ENCODE assay signal across 31 mouse cellular contexts in genomic region chr5:38707364-38708075, GRCm38 (mm10). TPM values are rescaled to one million over a fixed set of nuclear protein-coding genes. Genes with fewer than 3 reads are reported as not detected.
DNase-seq lines count a peak whose midpoint lies in the region; ATAC-seq and TF ChIP-seq lines count a peak whose summit lies in the region.
"Had no signal": no experiment of that assay in that cellular context is flagged by ENCODE, and none has a peak within 500 bp of the region (broad histone marks: within the 10 kb centered on the region; RNA-seq: fewer than 3 reads in every experiment).

No protein-coding gene starts in this region.

- no peaks in the 10 kb centered on the region for H3K27me3 ChIP-seq in forebrain, embryonic 16.5 days (replicated peaks; ENCODE audit: control insufficient read depth, insufficient read depth, low read length)
- H3K27me3 ChIP-seq: hindbrain, embryonic 12.5 days; limb, embryonic 15.5 days; liver, embryonic 13.5 days; midbrain, embryonic 12.5 days; neural tube, embryonic 12.5 days had no signal

- H3K36me3 ChIP-seq in forebrain, embryonic 16.5 days (ENCODE audit: control insufficient read depth, insufficient read depth), result no peaks in the 10 kb centered on the region
- H3K36me3 ChIP-seq: hindbrain, embryonic 12.5 days; limb, embryonic 10.5 days; limb, embryonic 15.5 days; liver, embryonic 13.5 days; midbrain, embryonic 12.5 days; neural tube, embryonic 12.5 days had no signal

- DNase-seq in frontal cortex, adult 2 months (ENCODE audit: extremely low spot score in 1 of 2, low spot score in 1 of 2), result no peak
- peak; percentile 52 for DNase-seq in brain, embryonic 14.5 days (ENCODE audit: low read depth)
- DNase-seq in gastrocnemius, adult 18-20 months (ENCODE audit: low spot score), result no peak
- no peak for DNase-seq in T-cell, adult 2 months (ENCODE audit: low spot score)
- DNase-seq: adrenal gland, adult 8-10 months; B cell, adult 2 months; cerebellum, adult 11-12 months; cerebellum, postnatal 10 days; heart, postnatal 36 days; kidney, adult 9 months; kidney, postnatal 10 days; layer of hippocampus, adult 9-11 months; liver, embryonic 13.5 days; lung, adult 18-20 months; right cerebral cortex, postnatal 4 days; thymus, adult 2 months; thymus, postnatal 4 days had no signal

- H3K27ac ChIP-seq in forebrain, embryonic 16.5 days (ENCODE audit: low read length), result peak overlapping the region; percentile 46; the same call in 1 of the 2 replicates
- H3K27ac ChIP-seq in olfactory bulb, adult 2 months (ENCODE audit: insufficient read depth, low read depth, low read length), result peak overlapping the region; percentile 92
- H3K27ac ChIP-seq: hindbrain, embryonic 12.5 days; hindbrain, postnatal 0 days; limb, embryonic 10.5 days; limb, embryonic 15.5 days; liver, embryonic 13.5 days; midbrain, embryonic 12.5 days; neural tube, embryonic 12.5 days; stomach, postnatal 0 days had no signal

- ATAC-seq in frontal cortex, adult (ENCODE audit: low TSS enrichment), result peak; percentile 44
- ATAC-seq in forebrain, embryonic 16.5 days, result peak; percentile 92
- ATAC-seq: hindbrain, postnatal 0 days; intestine, embryonic 16.5 days; lung, postnatal 0 days had no signal

- no peak overlapping the region for H3K9ac ChIP-seq in forebrain, embryonic 16.5 days (replicated peaks; ENCODE audit: low read depth, low read length)
- H3K9ac ChIP-seq: hindbrain, embryonic 12.5 days; limb, embryonic 15.5 days; liver, embryonic 13.5 days; midbrain, embryonic 12.5 days; neural tube, embryonic 12.5 days had no signal

- no peak for TF ChIP-seq POLR2A in brain, embryonic 14.5 days (IDR thresholded peaks at IDR 0.05; ENCODE audit: borderline replicate concordance, extremely low read depth, insufficient read depth, insufficient read length, poor library complexity, severe bottlenecking)
- TF ChIP-seq POLR2A in olfactory bulb, adult 2 months (IDR thresholded peaks at IDR 0.05; ENCODE audit: insufficient read depth, low read depth, low read length), result no peak

- no peaks in the 10 kb centered on the region for H3K4me1 ChIP-seq in forebrain, embryonic 16.5 days (replicated peaks; ENCODE audit: control insufficient read depth, insufficient read depth, low read length)
- peaks cover 15% of the 10 kb centered on the region for H3K4me1 ChIP-seq in olfactory bulb, adult 2 months (ENCODE audit: control insufficient read depth, insufficient read depth, low read length)
- H3K4me1 ChIP-seq: hindbrain, embryonic 12.5 days; limb, embryonic 10.5 days; limb, embryonic 15.5 days; liver, embryonic 13.5 days; midbrain, embryonic 12.5 days; neural tube, embryonic 12.5 days had no signal

- no peak overlapping the region for H3K4me2 ChIP-seq in forebrain, embryonic 16.5 days (ENCODE audit: low read length)
- H3K4me2 ChIP-seq: heart, embryonic 11.5 days; hindbrain, embryonic 12.5 days; limb, embryonic 15.5 days; liver, embryonic 13.5 days; midbrain, embryonic 12.5 days; neural tube, embryonic 12.5 days had no signal

- TF ChIP-seq CTCF in brain, embryonic 14.5 days (IDR thresholded peaks at IDR 0.05; ENCODE audit: borderline replicate concordance, extremely low read depth, insufficient read depth, insufficient read length), result no peak
- no peak for TF ChIP-seq CTCF in olfactory bulb, adult 2 months (IDR thresholded peaks at IDR 0.05; ENCODE audit: insufficient read depth, low read depth, low read length)

- 67% methylated on average over 7 of the region's 7 CpGs for WGBS in forebrain, embryonic 16.5 days
- 19% methylated on average over 7 of the region's 7 CpGs for WGBS in olfactory bulb, adult 2 months

- H3K9me3 ChIP-seq in forebrain, embryonic 16.5 days (ENCODE audit: control insufficient read depth, low read length), result no peaks in the 10 kb centered on the region
- H3K9me3 ChIP-seq: hindbrain, embryonic 12.5 days; limb, embryonic 10.5 days; limb, embryonic 15.5 days; liver, embryonic 13.5 days; midbrain, embryonic 12.5 days; neural tube, embryonic 12.5 days had no signal

- no peak overlapping the region for H3K4me3 ChIP-seq in forebrain, embryonic 16.5 days (replicated peaks; ENCODE audit: low read length)
- H3K4me3 ChIP-seq in olfactory bulb, adult 2 months (ENCODE audit: insufficient read depth, low read depth, low read length), result no peak overlapping the region
- H3K4me3 ChIP-seq: hindbrain, embryonic 12.5 days; limb, embryonic 10.5 days; limb, embryonic 15.5 days; liver, embryonic 13.5 days; midbrain, embryonic 12.5 days; myocyte; neural tube, embryonic 12.5 days had no signal

RNA-seq across cellular contexts. Expression of gene Zfp518b, which starts 22.9 kb away (rescaled TPM):
- 6.9 and 8.0 TPM in 2 replicates for polyA plus RNA-seq in frontal cortex, adult 2 months (2012; rRNA removed)
- polyA plus RNA-seq in brain, embryonic 14.5 days (2012; rRNA removed), result 17.3 and 26.8 TPM in 2 replicates
- polyA plus RNA-seq in forebrain, embryonic 16.5 days (2015; fragmentation: Nextera tagmentation; extraction: Ambion mirVana), result 44.5 and 52.3 TPM in 2 replicates
- not detected in 2 replicates for polyA plus RNA-seq in olfactory bulb, adult 2 months (2012; ENCODE audit: insufficient read depth, insufficient read length, low replicate concordance, missing spikeins)
- 1 to 10 TPM; 2.2 to 2.3 TPM for total RNA-seq in gastrocnemius, adult 18-20 months (2021)
